Mouse (Mus musculus) bone marrow, adult 2 months (tissue): ENCODE measurements at regions not wholly inside any gene's neighbourhood (a gene's known extent, or its start where the extent isn't known, plus 50 kb on each side); places are given as distances from the start of the nearest gene placed in this dataset.

Experiments
- CTCF ChIP-seq: fragments of 200-500 bp; IDR thresholded peaks from 2 replicates; pipeline ENCODE4 v1.5.1; 2011; ENCODE audit warnings: low read length, control low read depth; ENCODE audit not compliant: control insufficient read depth, insufficient read depth
- POLR2A ChIP-seq: fragments of 200-500 bp; IDR thresholded peaks from 2 replicates; pipeline ENCODE4 v1.6.1; 2011; ENCODE audit warnings: low read depth, mild to moderate bottlenecking, control low read depth, low read length, borderline replicate concordance; ENCODE audit not compliant: control insufficient read depth

DNA sequence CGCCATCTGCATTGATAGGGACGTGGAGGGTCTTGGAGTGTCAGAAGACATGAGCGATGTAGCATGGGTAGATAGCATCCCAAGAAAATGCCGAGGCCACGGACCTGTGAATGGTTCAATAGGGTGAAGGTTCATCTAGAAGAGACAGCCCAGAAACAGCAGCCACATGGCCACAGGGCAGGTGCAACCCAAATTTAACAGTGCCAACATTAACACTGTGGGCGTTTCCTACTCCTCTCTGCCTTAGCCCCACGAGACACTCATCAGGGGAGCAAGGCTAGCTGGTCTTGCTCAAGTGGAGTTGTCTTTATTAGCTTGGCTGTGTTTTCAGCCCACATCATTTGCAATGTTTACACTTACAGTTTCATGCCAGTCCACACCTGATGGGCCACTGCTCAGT, 310.7 kb downstream of the Plpp3 start:
- no peak for TF ChIP-seq CTCF
- TF ChIP-seq POLR2A: no peak
